Mouse (Mus musculus): ENCODE data around the gene Cacna2d3. TPM values are rescaled to one million over a fixed set of nuclear protein-coding genes. Genes with fewer than 3 reads are reported as not detected.

The Cacna2d3 gene
- polyA plus RNA-seq, 2 experiments: 0.03 TPM; not detected in 1

DNA sequence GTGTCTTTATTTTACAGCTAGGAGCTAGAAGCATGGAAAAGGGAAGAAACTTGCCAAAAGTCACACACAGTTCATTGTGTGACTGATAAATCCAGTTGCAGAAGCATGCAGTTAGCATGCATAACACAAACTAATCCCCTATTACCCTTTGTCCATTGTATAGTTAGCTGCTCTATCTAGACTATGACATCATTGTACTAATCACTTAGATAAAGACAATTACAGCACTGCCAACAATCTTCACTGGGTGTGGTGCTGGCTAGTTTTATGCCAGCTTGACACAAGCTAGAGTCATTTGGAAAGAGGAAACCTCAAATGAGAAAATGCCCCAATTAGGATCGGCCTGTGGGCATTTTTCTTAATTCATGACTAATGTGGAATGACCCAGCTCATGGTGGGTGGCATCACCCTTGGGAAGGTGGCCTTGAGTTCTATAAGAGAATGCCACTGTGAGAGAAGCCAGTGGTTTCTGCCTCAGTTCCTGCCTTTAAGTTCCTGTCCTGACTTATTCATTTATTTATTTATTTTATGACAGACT, 689.7 kb downstream of the Cacna2d3 start:
- TF ChIP-seq EP300 (IDR thresholded peaks at IDR 0.05; ENCODE audit: low read depth): no peak
- no peak for TF ChIP-seq CTCF (IDR thresholded peaks at IDR 0.05; ENCODE audit: low read depth)
- Histone ChIP-seq H3K4me2 (ENCODE audit: low read depth) (no peak overlapping the region), H3K9ac (replicated peaks) (no peak overlapping the region), H3K36me3 (replicated peaks; ENCODE audit: control insufficient read depth, insufficient read depth, low read depth) (no peaks in the 10 kb centered on the region), H3K9me3 (ENCODE audit: control insufficient read depth, low read length) (no peaks in the 10 kb centered on the region), H3K27ac (no peak overlapping the region), H3K27me3 (ENCODE audit: control insufficient read depth, insufficient read depth, low read length) (no peaks in the 10 kb centered on the region), H3K4me3 (ENCODE audit: insufficient read depth in 1 of 2, low read depth in 2 of 2, low read length in 2 of 2) (no peak overlapping the region), H3K4me1 (replicated peaks; ENCODE audit: control insufficient read depth in 2 of 2, insufficient read depth in 2 of 2, low read length in 1 of 2) (no peaks in the 10 kb centered on the region)
- ATAC-seq (ENCODE audit: insufficient read depth): no peak
- 55% methylated on average over 1 of the region's 1 CpGs for WGBS (ENCODE audit: insufficient replicate concordance)
- DNase-seq (ENCODE audit: low read depth in 3 of 3, low spot score in 3 of 3): no peak

GRCm38 (mm10) chr14:29030519-29030918, 691.1 kb downstream of the Cacna2d3 start:
- Histone ChIP-seq H3K4me3 (ENCODE audit: insufficient read depth in 1 of 2, low read depth in 2 of 2, low read length in 2 of 2) (no peak overlapping the region), H3K27me3 (ENCODE audit: control insufficient read depth, insufficient read depth, low read length) (no peaks in the 10 kb centered on the region), H3K4me2 (ENCODE audit: low read depth) (no peak overlapping the region), H3K4me1 (replicated peaks; ENCODE audit: control insufficient read depth in 2 of 2, insufficient read depth in 2 of 2, low read length in 1 of 2) (no peaks in the 10 kb centered on the region), H3K27ac (no peak overlapping the region), H3K36me3 (replicated peaks; ENCODE audit: control insufficient read depth, insufficient read depth, low read depth) (no peaks in the 10 kb centered on the region), H3K9me3 (ENCODE audit: control insufficient read depth, low read length) (no peaks in the 10 kb centered on the region), H3K9ac (replicated peaks) (no peak overlapping the region)
- no peak for DNase-seq (ENCODE audit: low read depth in 3 of 3, low spot score in 3 of 3)
- TF ChIP-seq CTCF (IDR thresholded peaks at IDR 0.05; ENCODE audit: low read depth): no peak
- no peak for TF ChIP-seq EP300 (IDR thresholded peaks at IDR 0.05; ENCODE audit: low read depth)
- 63% methylated on average over 9 of the region's 9 CpGs for WGBS (ENCODE audit: insufficient replicate concordance)
- no peak for ATAC-seq (ENCODE audit: insufficient read depth)

- Histone ChIP-seq H3K9me3 (ENCODE audit: control insufficient read depth, low read length) (no peaks in the 10 kb centered on the region), H3K27me3 (ENCODE audit: control insufficient read depth, insufficient read depth, low read length) (no peaks in the 10 kb centered on the region), H3K4me1 (replicated peaks; ENCODE audit: control insufficient read depth in 2 of 2, insufficient read depth in 2 of 2, low read length in 1 of 2) (no peaks in the 10 kb centered on the region), H3K27ac (no peak overlapping the region), H3K9ac (replicated peaks) (no peak overlapping the region), H3K4me3 (ENCODE audit: insufficient read depth in 1 of 2, low read depth in 2 of 2, low read length in 2 of 2) (no peak overlapping the region), H3K36me3 (replicated peaks; ENCODE audit: control insufficient read depth, insufficient read depth, low read depth) (no peaks in the 10 kb centered on the region), H3K4me2 (ENCODE audit: low read depth) (no peak overlapping the region)
- DNase-seq (ENCODE audit: low read depth in 3 of 3, low spot score in 3 of 3): no peak
- TF ChIP-seq CTCF (IDR thresholded peaks at IDR 0.05; ENCODE audit: low read depth): no peak
- no peak for TF ChIP-seq EP300 (IDR thresholded peaks at IDR 0.05; ENCODE audit: low read depth)
- ATAC-seq (ENCODE audit: insufficient read depth): no peak
- 67% methylated on average over 11 of the region's 11 CpGs for WGBS (ENCODE audit: insufficient replicate concordance)
Measured at GRCm38 (mm10) chr14:29029896-29030420, 691.7 kb downstream of the Cacna2d3 start.

DNA sequence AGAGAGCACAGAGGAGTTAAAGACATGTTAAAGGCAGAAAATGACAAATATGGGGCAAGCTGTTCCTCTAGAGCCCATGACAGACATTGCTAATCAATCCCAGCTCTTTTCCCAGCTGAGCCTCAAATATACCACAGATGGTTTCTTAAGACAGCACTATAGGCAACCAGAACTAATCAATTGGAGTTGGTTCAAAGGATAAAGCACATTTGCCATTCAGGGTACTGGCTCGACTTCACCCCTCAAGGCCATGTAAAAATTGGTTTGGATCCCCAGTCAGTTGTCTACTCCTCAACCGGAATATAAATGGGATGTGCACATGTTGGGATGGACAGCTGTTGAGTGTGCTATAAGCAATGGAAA, 692.6 kb downstream of the Cacna2d3 start:
- Histone ChIP-seq H3K27ac (no peak overlapping the region), H3K4me3 (ENCODE audit: insufficient read depth in 1 of 2, low read depth in 2 of 2, low read length in 2 of 2) (no peak overlapping the region), H3K4me1 (replicated peaks; ENCODE audit: control insufficient read depth in 2 of 2, insufficient read depth in 2 of 2, low read length in 1 of 2) (no peaks in the 10 kb centered on the region), H3K9me3 (ENCODE audit: control insufficient read depth, low read length) (no peaks in the 10 kb centered on the region), H3K27me3 (ENCODE audit: control insufficient read depth, insufficient read depth, low read length) (no peaks in the 10 kb centered on the region), H3K9ac (replicated peaks) (no peak overlapping the region), H3K4me2 (ENCODE audit: low read depth) (no peak overlapping the region), H3K36me3 (replicated peaks; ENCODE audit: control insufficient read depth, insufficient read depth, low read depth) (no peaks in the 10 kb centered on the region)
- DNase-seq (ENCODE audit: low read depth in 3 of 3, low spot score in 3 of 3): no peak
- 53% methylated on average over 2 of the region's 2 CpGs for WGBS (ENCODE audit: insufficient replicate concordance)
- no peak for ATAC-seq (ENCODE audit: insufficient read depth)
- no peak for TF ChIP-seq CTCF (IDR thresholded peaks at IDR 0.05; ENCODE audit: low read depth)
- TF ChIP-seq EP300 (IDR thresholded peaks at IDR 0.05; ENCODE audit: low read depth): no peak

DNA sequence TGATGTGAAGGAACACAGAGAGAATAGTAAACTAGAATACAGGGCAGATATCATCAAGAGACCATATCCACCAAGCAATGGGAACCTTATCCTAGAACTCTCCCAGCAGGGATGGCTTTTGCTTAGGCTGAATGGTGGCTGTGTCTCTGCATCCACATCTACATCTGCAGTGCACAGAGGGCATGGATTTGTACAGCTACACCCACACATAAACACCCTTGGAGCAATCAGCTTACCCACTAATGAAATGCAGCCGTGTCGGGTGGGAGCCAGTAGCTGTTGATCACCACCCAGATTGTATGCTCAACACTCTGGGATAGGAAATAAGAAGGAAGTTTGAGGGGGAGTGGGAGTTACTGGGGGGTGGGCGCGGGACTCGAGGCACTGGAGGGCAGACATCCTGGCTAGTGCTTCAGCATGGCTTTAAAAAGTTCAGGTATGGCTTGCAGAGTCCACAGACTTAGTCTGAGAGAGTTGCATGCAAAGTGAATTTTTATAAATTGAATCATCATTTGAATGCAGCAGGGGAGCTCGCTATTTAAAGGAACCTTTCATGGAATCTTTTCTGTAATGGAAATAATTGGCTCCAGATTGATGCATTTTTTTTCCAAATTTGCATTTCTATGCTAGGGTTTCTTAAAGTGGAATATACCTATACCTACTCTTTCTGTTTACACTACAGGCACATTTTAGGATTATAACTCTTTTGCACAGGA, 693.1 kb downstream of the Cacna2d3 start:
- H3K4me1 ChIP-seq (replicated peaks; ENCODE audit: control insufficient read depth in 2 of 2, insufficient read depth in 2 of 2, low read length in 1 of 2): no peaks in the 10 kb centered on the region
- no peaks in the 10 kb centered on the region for H3K36me3 ChIP-seq (replicated peaks; ENCODE audit: control insufficient read depth, insufficient read depth, low read depth)
- no peak overlapping the region for H3K4me3 ChIP-seq (ENCODE audit: insufficient read depth in 1 of 2, low read depth in 2 of 2, low read length in 2 of 2)
- no peak overlapping the region for H3K4me2 ChIP-seq (ENCODE audit: low read depth)
- DNase-seq (ENCODE audit: low read depth in 3 of 3, low spot score in 3 of 3): no peak
- H3K27me3 ChIP-seq (ENCODE audit: control insufficient read depth, insufficient read depth, low read length): no peaks in the 10 kb centered on the region
- TF ChIP-seq CTCF (IDR thresholded peaks at IDR 0.05; ENCODE audit: low read depth) (no peak), EP300 (IDR thresholded peaks at IDR 0.05; ENCODE audit: low read depth) (no peak)
- no peak overlapping the region for H3K27ac ChIP-seq
- ATAC-seq (ENCODE audit: insufficient read depth): no peak
- H3K9me3 ChIP-seq (ENCODE audit: control insufficient read depth, low read length): no peaks in the 10 kb centered on the region
- H3K9ac ChIP-seq (replicated peaks): no peak overlapping the region
- WGBS (ENCODE audit: insufficient replicate concordance): 67% methylated on average over 6 of the region's 6 CpGs

Measured in liver, embryonic 14.5 days (tissue).